Mouse (Mus musculus) pancreas, adult 10 weeks (tissue): Measurements from ENCODE around the gene Rpl18a. TPM values are rescaled to one million over a fixed set of nuclear protein-coding genes. Genes with fewer than 3 reads are reported as not detected.

ENCODE experiments used
- polyA plus RNA-seq: library from polyadenylated mRNA; stranded (reverse); fragments of 350-450 nt; fragmentation: Illumina TruSeq; extraction: RNeasy Lipid Tissue Mini Kit (QIAGEN cat#74804); gene quantifications from one replicate; pipeline ENCODE4 v1.2.3, GENCODE M21; 2015; ENCODE audit warnings: low read depth, low replicate concordance; ENCODE audit not compliant: insufficient read depth

The Rpl18a gene
- polyA plus RNA-seq, result 1,080 TPM

DNA sequence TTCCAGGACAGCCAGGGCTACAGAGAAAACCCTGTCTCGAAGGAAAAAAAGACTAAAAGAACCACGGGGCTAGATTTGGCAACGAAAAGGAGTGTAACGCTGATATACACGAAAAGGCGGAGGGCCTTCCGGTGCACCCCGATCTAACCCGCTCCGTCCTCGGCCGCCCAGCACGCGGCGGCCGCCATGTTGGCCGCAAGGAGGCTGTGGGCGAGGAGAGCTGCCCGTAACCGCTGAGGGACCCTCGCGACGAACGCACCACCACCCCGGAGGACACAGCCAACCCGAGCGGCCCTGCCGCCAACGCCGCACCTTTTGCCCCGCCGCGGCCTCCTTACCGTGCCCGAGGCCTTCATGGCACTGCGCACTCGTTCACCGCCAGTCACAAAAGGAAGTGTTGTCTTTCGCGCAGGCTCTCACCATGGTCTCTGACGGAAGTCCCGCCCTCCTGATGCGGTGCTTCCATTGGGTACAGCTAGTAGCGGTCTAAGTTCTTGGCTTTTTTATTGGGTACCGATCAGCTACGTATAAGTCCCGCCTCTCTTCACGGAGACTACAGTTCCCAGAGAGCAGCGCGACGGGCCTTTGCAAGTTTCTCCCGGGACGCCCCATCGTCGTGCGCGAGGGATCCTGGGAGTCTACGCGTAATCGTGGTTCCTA is at the start of gene Rpl18a:
Gene Rpl18a (minus strand): TSS at position 392 of the 660 bp plus-strand sequence.

DNA sequence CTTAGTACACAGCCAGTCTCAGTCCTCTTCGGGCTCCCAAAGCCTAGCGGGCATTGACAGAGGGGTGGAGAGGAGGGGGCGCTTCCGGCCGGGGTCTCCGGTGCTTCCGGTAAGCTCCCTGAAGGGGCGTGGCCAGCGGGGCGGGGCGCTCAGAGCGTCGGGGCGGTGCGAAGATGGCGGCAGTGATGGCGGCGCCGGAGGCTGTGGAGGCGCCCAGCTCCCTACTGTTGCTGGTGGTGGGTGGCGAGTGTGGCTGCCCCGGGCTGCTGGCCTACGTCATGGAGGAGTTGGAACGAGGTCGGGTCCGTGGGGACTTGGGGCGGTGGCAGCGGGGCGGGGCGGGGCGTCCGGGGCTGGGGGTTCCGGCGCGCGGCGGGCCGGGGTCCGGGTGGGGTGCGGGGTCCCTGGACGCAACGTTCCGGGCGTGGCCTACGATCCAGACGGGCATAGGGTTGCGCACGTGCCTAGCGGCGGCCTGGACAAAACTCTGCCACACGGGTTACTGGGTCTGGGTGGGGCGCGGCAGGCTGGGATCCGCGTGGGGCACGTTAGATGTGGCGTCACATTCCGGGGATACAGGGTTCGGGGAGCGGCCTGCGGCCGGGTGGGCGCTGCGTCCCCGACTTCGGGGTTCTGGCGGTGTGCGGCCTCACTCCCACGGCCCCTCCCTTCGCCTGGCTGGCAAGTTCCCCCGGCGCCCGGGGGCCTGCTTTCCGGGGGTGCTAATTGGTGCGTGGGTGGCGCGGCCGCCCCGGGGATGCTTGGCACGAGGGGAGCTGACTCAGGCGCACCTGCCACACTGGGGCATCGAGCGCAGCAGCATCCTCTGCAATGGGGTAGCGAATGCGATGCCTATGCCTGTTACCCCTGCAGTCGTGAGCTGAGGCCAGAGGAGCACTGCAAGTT is 8.9 kb upstream of the Rpl18a start, which contains the start of gene Map1s:
Gene Map1s (plus strand): TSS at position 102 of the 906 bp plus-strand sequence.

DNA sequence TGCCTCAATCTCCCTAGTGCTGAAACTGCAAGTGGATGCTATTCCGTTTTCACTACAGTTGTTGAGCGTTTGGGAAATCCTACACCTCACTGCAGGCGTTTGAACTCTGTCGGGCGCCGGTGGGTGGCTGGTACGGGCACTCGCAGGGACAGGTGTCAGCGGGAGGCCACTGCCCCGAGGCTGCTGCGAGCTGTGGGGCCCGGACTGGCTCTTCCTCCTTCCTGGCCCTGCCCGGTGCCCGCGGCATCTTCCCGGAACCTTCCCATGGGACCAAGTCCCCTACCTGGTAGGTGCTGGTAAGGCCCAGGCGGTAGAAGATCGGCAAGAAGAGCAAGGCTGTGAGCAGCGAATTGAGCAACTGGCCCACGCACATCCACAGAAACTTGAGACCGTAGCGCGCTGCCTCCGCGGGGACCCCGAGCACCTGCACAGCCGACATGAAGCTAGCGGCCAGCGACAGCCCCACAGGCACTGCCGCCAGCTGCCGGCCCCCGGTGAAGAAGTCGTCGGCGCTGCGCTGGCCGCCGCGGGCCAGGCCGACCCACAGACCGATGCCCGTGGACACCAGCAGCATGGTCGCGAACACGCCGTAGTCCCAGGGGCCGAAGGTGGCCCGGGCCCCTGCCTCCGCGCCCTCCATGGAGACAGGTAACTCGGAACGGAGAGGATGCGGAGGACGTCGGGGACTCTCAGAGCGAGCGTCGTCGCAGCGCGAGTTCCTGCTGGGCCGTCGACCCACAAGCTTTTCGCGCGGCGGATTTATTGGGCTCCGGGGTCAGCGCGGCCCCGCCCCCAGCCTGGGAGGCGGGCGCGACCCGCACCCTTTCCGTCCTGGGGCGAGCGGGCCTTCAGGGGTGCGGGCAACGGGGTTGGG is 5.0 kb downstream of the Rpl18a start, which contains the start of gene Slc5a5:
Gene Slc5a5 (minus strand): TSS at position 736 of the 874 bp plus-strand sequence.

DNA sequence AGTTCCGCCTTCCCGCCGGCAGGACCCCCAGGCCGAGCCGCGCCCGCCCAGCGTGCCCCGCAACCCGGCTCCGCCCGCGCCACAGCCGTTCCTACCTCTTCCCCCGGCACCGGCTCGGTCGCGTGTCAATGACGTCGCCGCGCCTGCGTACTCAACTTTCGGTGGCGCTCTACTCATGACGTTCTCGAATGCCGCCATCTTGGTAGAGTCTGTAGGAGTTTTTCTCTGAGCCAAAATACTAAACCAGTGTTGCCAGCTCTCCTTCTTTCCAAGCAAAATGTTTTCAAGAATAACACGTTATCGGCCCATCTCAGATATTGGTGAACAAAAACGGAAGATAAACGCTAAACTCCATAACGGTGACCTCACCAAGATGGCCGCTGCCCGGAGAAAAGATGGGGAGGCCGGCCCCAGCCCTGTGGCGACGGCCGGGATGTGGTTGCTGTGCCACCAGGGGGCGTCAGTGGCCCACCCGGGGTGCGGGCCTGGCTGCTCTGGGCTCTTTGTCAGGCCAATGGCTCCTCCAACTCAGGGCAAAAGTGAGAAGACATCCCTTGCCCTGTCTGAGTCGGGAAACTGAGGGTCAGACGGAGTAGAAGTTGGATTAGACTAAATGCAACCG is 23.7 kb downstream of the Rpl18a start, which contains the start of gene Ccdc124:
Gene Ccdc124 (minus strand): TSS at position 572 of the 622 bp plus-strand sequence.

DNA sequence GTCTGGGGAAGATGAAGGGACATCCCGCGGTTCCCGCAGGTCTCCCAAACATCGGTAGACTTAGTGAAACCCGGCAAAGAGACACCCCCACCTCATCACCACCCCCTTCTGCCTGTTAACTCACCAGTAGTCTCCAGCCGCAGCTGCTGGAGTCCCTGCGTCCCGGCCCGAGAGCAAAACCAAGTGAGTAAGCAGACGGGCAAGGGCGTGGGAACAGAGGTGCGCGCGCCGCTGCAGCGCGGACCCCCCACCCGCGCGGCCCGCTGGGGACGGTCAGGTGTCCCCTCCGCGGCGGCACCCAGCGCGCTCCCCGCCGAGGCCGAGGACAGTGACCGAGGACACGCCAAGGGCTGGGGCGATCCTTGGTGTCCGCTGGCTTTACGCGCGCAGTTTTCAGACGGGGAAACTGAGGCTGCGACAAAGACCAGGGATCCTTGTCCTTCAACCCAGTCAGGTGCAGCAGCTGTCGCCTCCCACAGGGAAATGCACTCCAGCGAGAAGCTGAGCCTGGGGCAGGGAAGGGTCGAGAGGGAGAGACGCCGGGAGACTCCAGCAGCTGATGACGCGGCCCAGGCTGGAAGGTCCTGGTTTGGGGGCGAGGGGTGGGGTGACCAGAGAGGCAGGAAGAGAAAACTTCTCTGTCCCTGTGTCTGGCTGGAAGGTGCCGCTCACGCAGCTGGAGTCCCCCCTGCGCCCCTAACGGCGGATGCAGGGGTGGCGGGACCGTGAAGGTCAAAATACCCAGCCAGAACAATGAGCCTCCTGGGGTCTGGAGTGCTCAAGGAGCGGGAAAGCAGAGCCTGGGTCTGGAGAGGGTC is 34.2 kb downstream of the Rpl18a start, which contains the start of gene Kcnn1:
Gene Kcnn1 (minus strand): TSS at position 435 of the 818 bp plus-strand sequence.

Other genes with a start within 250 kb of the Rpl18a start
- 8.6 TPM for gene Pgpep1, start 237.0 kb downstream of the Rpl18a start, polyA plus RNA-seq
- 14.0 TPM for gene Lsm4, start 224.2 kb downstream of the Rpl18a start, polyA plus RNA-seq
- 32.7 TPM for gene Jund, start 198.5 kb downstream of the Rpl18a start, polyA plus RNA-seq
- not detected for gene Iqcn, start 194.0 kb downstream of the Rpl18a start, polyA plus RNA-seq
- gene Gm3336, start 178.9 kb downstream of the Rpl18a start, polyA plus RNA-seq, result not detected
- gene Pde4c, start 173.7 kb downstream of the Rpl18a start, polyA plus RNA-seq, result 1.9 TPM
- 12.4 TPM for gene Rab3a, start 142.7 kb downstream of the Rpl18a start, polyA plus RNA-seq
- 13.1 TPM for gene Mpv17l2, start 136.5 kb downstream of the Rpl18a start, polyA plus RNA-seq
- 9.3 TPM for gene Pik3r2, start 120.7 kb downstream of the Rpl18a start, polyA plus RNA-seq
- gene Mast3, start 92.4 kb downstream of the Rpl18a start, polyA plus RNA-seq, result 40.0 TPM
- not detected for gene Il12rb1, start 89.0 kb downstream of the Rpl18a start, polyA plus RNA-seq
- 18.1 TPM for gene Arrdc2, start 57.7 kb downstream of the Rpl18a start, polyA plus RNA-seq
- 1.6 TPM for gene Kcnn1, start 34.2 kb downstream of the Rpl18a start, polyA plus RNA-seq
- 9.8 TPM for gene Ccdc124, start 23.5 kb downstream of the Rpl18a start, polyA plus RNA-seq
- not detected for gene Slc5a5, start 4.7 kb downstream of the Rpl18a start, polyA plus RNA-seq
- gene Map1s, start 8.5 kb upstream of the Rpl18a start, polyA plus RNA-seq, result 5.2 TPM